15 mouse cellular contexts compared by ENCODE assay signal in genomic region chr6:108454061-108454891, GRCm38 (mm10).
DNase-seq lines count a peak whose midpoint lies in the region; ATAC-seq and TF ChIP-seq lines count a peak whose summit lies in the region.
"Had no signal": no experiment of that assay in that cellular context is flagged by ENCODE, and none has a peak within 500 bp of the region (broad histone marks: within the 10 kb centered on the region; RNA-seq: fewer than 3 reads in every experiment).

No protein-coding gene starts in this region.

- no peak overlapping the region for H3K4me2 ChIP-seq in forebrain, embryonic 13.5 days
- no peak overlapping the region for H3K4me2 ChIP-seq in forebrain, embryonic 12.5 days
- no peak overlapping the region for H3K4me2 ChIP-seq in liver, postnatal 0 days (ENCODE audit: low read depth, low read length)
- no peak overlapping the region for H3K4me2 ChIP-seq in liver, embryonic 11.5 days
- H3K4me2 ChIP-seq: limb, embryonic 13.5 days; neural tube, embryonic 12.5 days had no signal

- no peak for TF ChIP-seq EP300 in liver, postnatal 0 days (IDR thresholded peaks at IDR 0.05; ENCODE audit: low read depth)

- no peak for ATAC-seq in forebrain, embryonic 13.5 days
- no peak for ATAC-seq in forebrain, embryonic 12.5 days (ENCODE audit: low FRiP score)
- no peak for ATAC-seq in liver, postnatal 0 days
- ATAC-seq in liver, embryonic 11.5 days (replicated peaks; ENCODE audit: low FRiP score) = no peak

- peaks cover 32% of the 10 kb centered on the region for H3K4me1 ChIP-seq in forebrain, embryonic 13.5 days
- H3K4me1 ChIP-seq in forebrain, embryonic 12.5 days = peaks cover 34% of the 10 kb centered on the region
- H3K4me1 ChIP-seq in liver, postnatal 0 days (ENCODE audit: insufficient read depth) = peaks cover 36% of the 10 kb centered on the region
- peaks cover 9% of the 10 kb centered on the region for H3K4me1 ChIP-seq in liver, embryonic 11.5 days (replicated peaks; ENCODE audit: control insufficient read depth, insufficient read depth, low read length)

- TF ChIP-seq CTCF in liver, postnatal 0 days (IDR thresholded peaks at IDR 0.05; ENCODE audit: low read depth) = no peak

- H3K9me3 ChIP-seq in forebrain, embryonic 13.5 days (replicated peaks) = no peaks in the 10 kb centered on the region
- no peaks in the 10 kb centered on the region for H3K9me3 ChIP-seq in forebrain, embryonic 12.5 days
- no peaks in the 10 kb centered on the region for H3K9me3 ChIP-seq in liver, postnatal 0 days (ENCODE audit: low read length)
- no peaks in the 10 kb centered on the region for H3K9me3 ChIP-seq in liver, embryonic 11.5 days (ENCODE audit: control insufficient read depth, low read length)
- H3K9me3 ChIP-seq: limb, embryonic 13.5 days; neural tube, embryonic 12.5 days had no signal

- no peak for DNase-seq in liver, postnatal 0 days
- DNase-seq in liver, embryonic 11.5 days (ENCODE audit: low spot score) = no peak
- peak; percentile 68 to 70 for DNase-seq in layer of hippocampus, adult 8-10 months (ENCODE audit: low spot score in 2 of 2)
- DNase-seq in right cerebral cortex, postnatal 25 days = peak; percentile 66
- no peak for DNase-seq in c-Kit-positive CD71-positive TER-119-positive erythroid progenitor cells, embryonic 14.5 days (ENCODE audit: low spot score)
- no peak for DNase-seq in heart, postnatal 25 days (ENCODE audit: low spot score)
- DNase-seq: adrenal gland, adult 2 months; cerebellum, postnatal 10 days; heart, postnatal 10 days had no signal

- peak overlapping the region; percentile 6 for H3K27ac ChIP-seq in forebrain, embryonic 13.5 days
- H3K27ac ChIP-seq in forebrain, embryonic 12.5 days = no peak overlapping the region
- H3K27ac ChIP-seq in liver, postnatal 0 days (ENCODE audit: low read depth) = peak overlapping the region; percentile 75
- H3K27ac ChIP-seq in liver, embryonic 11.5 days (ENCODE audit: low read depth, low read length) = no peak overlapping the region
- H3K27ac ChIP-seq: limb, embryonic 13.5 days; macrophage; neural tube, embryonic 12.5 days had no signal

- H3K27me3 ChIP-seq in forebrain, embryonic 13.5 days = 0 out of 2 replicates have a peak, but pooled peaks cover 4% of the 10 kb centered on the region
- peaks cover 4% of the 10 kb centered on the region; the same call in 1 of the 2 replicates for H3K27me3 ChIP-seq in forebrain, embryonic 12.5 days
- no peaks in the 10 kb centered on the region for H3K27me3 ChIP-seq in liver, postnatal 0 days (ENCODE audit: insufficient read depth, low read length)
- no peaks in the 10 kb centered on the region for H3K27me3 ChIP-seq in liver, embryonic 11.5 days (replicated peaks; ENCODE audit: control insufficient read depth, insufficient read depth, low read length)
- H3K27me3 ChIP-seq: limb, embryonic 13.5 days; neural tube, embryonic 12.5 days had no signal

- intact Hi-C loops in heart, postnatal 25 days (cut with DNase I) = no loop called here

- 58% methylated on average over 16 of the region's 16 CpGs for WGBS in forebrain, embryonic 13.5 days
- 64% methylated on average over 16 of the region's 16 CpGs for WGBS in forebrain, embryonic 12.5 days
- 75% methylated on average over 16 of the region's 16 CpGs for WGBS in liver, postnatal 0 days (ENCODE audit: insufficient replicate concordance)
- 77% methylated on average over 16 of the region's 16 CpGs for WGBS in liver, embryonic 11.5 days

- H3K9ac ChIP-seq in forebrain, embryonic 13.5 days = no peak overlapping the region
- H3K9ac ChIP-seq in forebrain, embryonic 12.5 days = no peak overlapping the region
- H3K9ac ChIP-seq in liver, postnatal 0 days (replicated peaks) = no peak overlapping the region
- H3K9ac ChIP-seq in liver, embryonic 11.5 days (ENCODE audit: low read depth, low read length) = no peak overlapping the region
- H3K9ac ChIP-seq: limb, embryonic 13.5 days; neural tube, embryonic 12.5 days had no signal

- no peak overlapping the region for H3K4me3 ChIP-seq in forebrain, embryonic 13.5 days
- no peak overlapping the region for H3K4me3 ChIP-seq in forebrain, embryonic 12.5 days (replicated peaks)
- no peak overlapping the region for H3K4me3 ChIP-seq in liver, postnatal 0 days (ENCODE audit: low read depth, low read length)
- H3K4me3 ChIP-seq in liver, embryonic 11.5 days (ENCODE audit: low read depth, low read length) = no peak overlapping the region
- H3K4me3 ChIP-seq: erythroblast, embryonic 14.5 days; limb, embryonic 13.5 days; neural tube, embryonic 12.5 days had no signal

- no peaks in the 10 kb centered on the region for H3K36me3 ChIP-seq in forebrain, embryonic 13.5 days (ENCODE audit: poor library complexity, severe bottlenecking)
- no peaks in the 10 kb centered on the region for H3K36me3 ChIP-seq in forebrain, embryonic 12.5 days (replicated peaks)
- H3K36me3 ChIP-seq in liver, postnatal 0 days (replicated peaks; ENCODE audit: insufficient read depth, low read length) = no peaks in the 10 kb centered on the region
- no peaks in the 10 kb centered on the region for H3K36me3 ChIP-seq in liver, embryonic 11.5 days (ENCODE audit: control insufficient read depth, insufficient read depth, low read length)
- H3K36me3 ChIP-seq: limb, embryonic 13.5 days; neural tube, embryonic 12.5 days had no signal

Comparison
In these comparisons a context has a peak if more than half of its experiments do, and no peak if none do; other contexts are left out.
1. H3K27ac ChIP-seq: peak in forebrain, embryonic 13.5 days (single experiment) and liver, postnatal 0 days (single experiment); none in forebrain, embryonic 12.5 days (single experiment) and liver, embryonic 11.5 days (single experiment).
2. DNase-seq: peak in layer of hippocampus, adult 8-10 months (2 of 2) and right cerebral cortex, postnatal 25 days (single experiment); none in liver, postnatal 0 days (single experiment), liver, embryonic 11.5 days (single experiment), c-Kit-positive CD71-positive TER-119-positive erythroid progenitor cells, embryonic 14.5 days (single experiment) and heart, postnatal 25 days (single experiment).